Mouse (Mus musculus): ENCODE data around the gene Pak1.

DNA sequence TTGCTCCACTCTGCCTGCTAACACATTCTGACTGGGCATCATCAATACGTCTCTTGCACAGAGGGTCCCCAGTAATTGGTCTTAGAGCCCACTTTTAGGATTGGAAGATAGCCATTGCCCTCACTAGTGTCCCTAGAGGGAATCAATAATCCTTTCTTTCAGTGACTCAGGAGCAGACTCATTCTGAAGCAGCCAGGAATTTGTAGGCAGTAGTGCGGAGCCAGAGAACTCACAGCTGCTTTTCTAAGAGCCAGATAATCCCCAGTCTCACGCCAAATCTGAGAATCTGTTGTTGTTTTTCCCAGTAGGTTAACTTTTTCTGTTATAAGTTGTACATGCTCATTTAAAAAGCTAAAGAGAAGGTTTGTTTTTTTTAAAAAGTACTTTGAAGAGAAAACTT lies 13.0 kb upstream of the Pak1 start:
- no peak for TF ChIP-seq CTCF (conservative IDR thresholded peaks at IDR 0.05; ENCODE audit: low read length)
- no peak for TF ChIP-seq NANOG (IDR thresholded peaks at IDR 0.05; ENCODE audit: borderline replicate concordance, low read length)

All from E14TG2a.4 (cell line).